Mouse (Mus musculus) left cerebral cortex, adult 8-10 months (tissue): ENCODE data around the gene Ppp3r1. TPM values are rescaled to one million over a fixed set of nuclear protein-coding genes. Genes with fewer than 3 reads are reported as not detected.

Experiments used
- DNase-seq, 2 experiments: peaks; one replicate each; pipeline ENCODE4 v3.0.0; 2022; ENCODE audit warnings: low spot score in 2 of 2
- total RNA-seq, 4 experiments: library from RNA; stranded (reverse); gene quantifications; 2 replicates each; pipeline ENCODE4 v1.2.4; 2022

Gene Ppp3r1
- total RNA-seq = 100 to 1,000 TPM; 620 to 756 (median 686) TPM

DNA sequence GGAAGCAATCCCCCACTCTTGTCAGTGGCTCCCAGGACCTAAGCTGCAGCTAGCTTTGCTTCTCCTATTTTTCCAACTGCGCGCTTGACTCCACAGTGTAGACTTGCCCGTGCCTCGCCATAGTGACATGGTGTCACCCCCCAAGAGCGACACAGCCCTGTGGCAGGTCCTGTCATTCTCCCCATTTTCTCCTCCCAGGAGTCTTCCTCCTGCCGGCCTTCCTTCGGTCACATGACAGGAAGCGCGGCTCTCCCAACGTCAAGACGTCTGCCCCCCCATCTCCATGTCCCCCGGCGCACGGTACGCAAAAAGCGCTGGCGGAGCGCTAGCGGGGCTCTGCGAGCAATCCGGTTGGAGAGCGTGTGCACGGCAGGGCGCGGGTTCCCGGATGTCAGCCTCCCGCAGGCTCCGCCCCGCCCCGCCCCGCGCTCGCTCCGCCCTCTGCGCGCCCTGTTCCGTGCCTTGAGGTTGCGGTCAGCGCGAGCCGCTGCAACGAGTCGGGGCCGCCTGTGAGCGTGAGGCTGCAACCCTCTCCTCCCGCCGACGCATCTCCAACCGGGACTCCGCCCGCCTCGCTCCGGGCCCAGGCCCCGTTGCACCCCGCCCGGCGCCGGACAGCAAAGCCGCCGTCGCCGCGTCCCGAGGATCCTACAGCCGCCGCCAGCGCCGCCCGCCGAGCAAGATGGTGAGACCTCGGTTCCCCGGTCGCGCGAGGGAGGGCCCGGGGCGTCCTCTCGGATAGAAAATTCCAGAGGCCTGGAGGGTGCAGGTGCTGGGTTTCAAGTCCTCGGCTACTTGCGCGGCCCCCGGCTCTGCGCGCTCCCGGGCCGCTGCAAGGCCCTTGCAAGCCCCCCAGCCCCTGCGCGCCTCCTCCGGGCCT, at the start of gene Ppp3r1:
Gene Ppp3r1 (plus strand): TSS at position 406 of the 880 bp plus-strand sequence.
- DNase-seq = peak; percentile 88 to 96

GRCm38 (mm10) chr11:17112419-17113090, 46.5 kb upstream of the Ppp3r1 start:
- DNase-seq = no peak

GRCm38 (mm10) chr11:17126418-17126817, 32.6 kb upstream of the Ppp3r1 start:
- DNase-seq = no peak

- no peak for DNase-seq
Measured at GRCm38 (mm10) chr11:17135638-17136037, 23.4 kb upstream of the Ppp3r1 start.

DNA sequence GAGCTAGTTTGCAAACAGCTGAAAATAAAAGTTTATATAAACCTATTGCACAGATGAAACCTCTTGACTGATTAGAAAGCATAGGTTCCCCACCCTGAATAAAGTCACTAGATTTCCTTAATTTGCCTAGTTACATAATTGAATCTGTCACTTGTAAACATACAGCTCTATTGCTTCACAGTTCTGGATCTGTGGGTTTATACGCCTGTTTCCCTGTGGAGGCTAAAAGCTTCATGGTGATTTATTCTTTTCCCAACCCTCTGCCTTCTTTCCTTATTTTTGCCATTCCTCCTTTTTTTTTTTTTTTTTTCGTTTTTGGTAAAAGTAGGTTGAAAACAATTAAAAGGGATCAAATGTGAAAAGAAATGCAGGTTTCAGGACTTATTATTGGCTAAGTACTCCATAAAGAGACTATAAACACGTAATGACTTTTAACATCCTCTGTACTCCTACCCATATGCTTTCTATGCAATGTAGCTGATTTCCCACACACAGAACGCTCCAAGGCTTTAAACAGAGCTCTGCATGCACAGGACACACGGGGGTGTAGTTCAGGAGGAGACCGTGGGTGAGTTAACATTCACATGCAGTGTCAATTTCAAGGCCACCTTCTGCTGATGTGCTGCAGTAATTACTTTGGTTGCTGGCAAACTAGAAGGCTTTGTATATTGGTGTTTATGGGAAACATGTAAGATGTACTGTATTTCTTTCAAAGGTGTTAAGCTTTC, 20.6 kb upstream of the Ppp3r1 start:
- peak in 1 of 2 experiments; percentile 31 for DNase-seq

GRCm38 (mm10) chr11:17159738-17160241, 727 bp downstream of the Ppp3r1 start:
- DNase-seq = peak; percentile 62 to 70

- peak in 1 of 2 experiments; percentile 40 for DNase-seq
Measured at GRCm38 (mm10) chr11:17160242-17160641, 1.2 kb downstream of the Ppp3r1 start.

DNA sequence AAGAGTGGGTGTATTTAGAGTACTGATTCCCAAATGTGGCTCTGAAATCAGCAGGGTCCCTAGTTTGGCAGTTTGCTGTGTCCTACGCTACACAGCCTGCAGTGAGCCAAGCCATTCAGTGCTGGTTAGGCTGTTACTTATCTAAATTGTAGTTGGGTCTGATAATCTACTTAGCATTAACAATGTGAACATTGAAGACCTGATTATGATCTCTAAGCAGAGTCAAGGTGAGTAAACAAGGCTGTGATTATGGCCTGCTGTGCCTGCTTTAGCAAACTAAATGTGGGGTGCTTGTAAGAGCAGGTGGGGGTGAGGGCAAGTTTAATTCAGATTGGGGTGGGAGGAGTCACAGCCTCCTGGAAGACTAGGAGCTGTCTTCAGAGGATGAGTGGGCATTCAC, 4.9 kb downstream of the Ppp3r1 start:
- DNase-seq = no peak

- no peak for DNase-seq
Measured at GRCm38 (mm10) chr11:17166627-17167026, 7.6 kb downstream of the Ppp3r1 start.

GRCm38 (mm10) chr11:17169262-17169661, 10.2 kb downstream of the Ppp3r1 start:
- DNase-seq = no peak

DNA sequence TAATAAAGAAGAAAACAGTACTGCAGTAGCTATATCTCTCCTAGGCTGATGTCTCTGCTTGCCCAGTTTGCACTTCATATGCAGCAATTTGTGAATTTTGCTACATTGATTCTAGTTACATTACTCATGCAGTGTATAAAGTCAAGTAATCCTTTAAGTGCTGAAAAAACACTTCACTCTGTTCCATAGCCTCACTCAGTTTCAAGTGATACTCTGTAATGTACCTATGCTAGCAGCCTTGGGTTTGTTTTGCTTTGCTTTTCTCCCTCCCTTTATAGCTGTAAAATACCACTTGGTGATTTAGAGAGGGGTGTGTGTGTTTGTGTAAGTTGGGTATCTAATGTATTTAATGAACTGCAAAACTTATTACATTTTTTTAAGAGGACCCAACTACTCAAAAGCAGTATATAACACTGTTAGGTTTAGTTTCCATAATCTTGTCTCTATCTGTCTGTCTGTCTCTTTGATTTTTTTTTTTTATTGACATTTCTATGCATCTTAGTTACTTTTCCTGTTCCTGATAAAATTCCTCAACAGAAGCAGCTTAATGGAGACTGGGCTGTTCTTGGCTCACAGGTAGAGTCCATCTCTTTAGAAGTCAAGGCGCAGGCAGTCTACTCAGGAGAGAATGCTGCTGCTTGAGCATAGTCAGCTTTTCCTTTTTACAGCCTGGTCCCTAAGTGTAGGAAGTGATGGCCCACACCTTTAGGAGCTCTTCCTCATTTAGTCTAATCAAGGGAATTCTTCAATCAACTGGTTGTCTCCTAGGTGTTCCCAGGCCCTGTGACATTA, 12.1 kb downstream of the Ppp3r1 start:
- no peak for DNase-seq

- DNase-seq = no peak
Measured at GRCm38 (mm10) chr11:17172300-17172699, 13.2 kb downstream of the Ppp3r1 start.

GRCm38 (mm10) chr11:17176638-17177037, 17.6 kb downstream of the Ppp3r1 start:
- no peak for DNase-seq

- no peak for DNase-seq
Measured at GRCm38 (mm10) chr11:17180753-17181152, 21.7 kb downstream of the Ppp3r1 start.

DNA sequence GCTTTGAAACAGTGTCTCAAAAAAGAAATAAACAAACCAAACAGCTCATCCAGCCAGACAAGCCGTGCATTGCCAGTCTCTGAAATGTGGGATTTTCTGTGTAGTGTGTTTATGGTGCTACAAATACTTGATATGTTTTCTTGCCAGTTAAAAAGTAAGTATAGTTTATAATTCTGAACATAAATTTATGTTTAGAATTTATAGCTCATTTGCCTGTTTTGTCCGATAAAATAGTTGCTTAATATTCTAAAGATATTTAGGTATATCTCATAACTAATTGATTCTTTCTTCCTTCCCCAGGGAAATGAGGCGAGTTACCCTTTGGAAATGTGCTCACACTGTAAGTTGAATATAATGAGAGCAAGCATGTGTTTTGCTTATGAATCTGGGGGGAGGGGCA, 22.7 kb downstream of the Ppp3r1 start, which contains the start of gene Wdr92:
Gene Wdr92 (plus strand): TSS at position 301 of the 400 bp plus-strand sequence.
- DNase-seq = no peak

DNA sequence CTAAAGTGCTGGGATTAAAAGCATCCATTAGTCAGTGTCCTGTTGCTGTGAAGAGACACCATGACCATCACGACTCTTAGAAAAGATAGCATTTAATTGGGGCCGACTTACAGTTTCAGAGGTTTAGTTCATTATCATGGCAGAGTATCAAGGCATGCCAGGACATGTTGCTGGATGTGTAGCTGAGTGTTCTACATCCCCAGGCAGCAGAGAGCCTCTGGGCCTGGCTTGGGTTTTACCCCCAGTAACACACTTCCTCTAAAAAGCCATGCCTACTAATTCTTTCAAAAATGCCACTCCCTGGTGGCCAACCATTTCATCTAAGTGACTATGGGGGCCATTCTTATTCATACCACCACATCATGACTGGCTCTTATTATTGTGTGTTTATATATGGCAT, 24.1 kb downstream of the Ppp3r1 start:
- DNase-seq = no peak

GRCm38 (mm10) chr11:17187649-17188048, 28.6 kb downstream of the Ppp3r1 start:
- DNase-seq = no peak

- DNase-seq = no peak
Measured at GRCm38 (mm10) chr11:17188786-17189185, 29.7 kb downstream of the Ppp3r1 start.

- DNase-seq = no peak
Measured at GRCm38 (mm10) chr11:17192151-17192844, 33.2 kb downstream of the Ppp3r1 start.

DNA sequence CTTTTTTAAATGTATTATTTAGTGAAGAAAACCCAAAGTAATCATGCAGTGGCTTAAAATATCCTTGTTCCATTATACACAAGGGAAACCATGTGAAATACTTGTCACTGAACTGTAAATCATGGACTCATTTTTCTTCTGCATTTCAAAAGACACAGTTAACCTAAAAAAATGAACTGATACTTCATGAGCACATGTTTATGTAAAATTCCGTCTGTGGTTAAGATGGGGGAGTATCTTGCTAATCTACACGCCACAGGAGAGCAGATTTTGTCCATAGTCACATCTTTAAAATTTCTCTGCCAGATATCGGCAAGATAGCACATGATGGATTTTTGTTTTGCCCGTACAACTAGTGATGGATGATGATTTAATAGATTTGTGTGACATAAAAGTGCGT, 40.1 kb downstream of the Ppp3r1 start:
- no peak for DNase-seq
